Mouse (Mus musculus): ENCODE measurements around the gene Zfp51. TPM values are rescaled to one million over a fixed set of nuclear protein-coding genes. Genes with fewer than 3 reads are reported as not detected.
A peak's percentile ranks its signal among the peaks of the same experiment; 100 is the strongest.
"Not testable (repeated sequence)": the region's sequence is repeated elsewhere in the genome, so short reads cannot be mapped to it uniquely, and the experiment has no call there.

Gene Zfp51
- polyA plus RNA-seq (2015; fragmentation: Nextera tagmentation; extraction: Ambion mirVana): 15.2 and 16.5 TPM in 2 replicates

DNA sequence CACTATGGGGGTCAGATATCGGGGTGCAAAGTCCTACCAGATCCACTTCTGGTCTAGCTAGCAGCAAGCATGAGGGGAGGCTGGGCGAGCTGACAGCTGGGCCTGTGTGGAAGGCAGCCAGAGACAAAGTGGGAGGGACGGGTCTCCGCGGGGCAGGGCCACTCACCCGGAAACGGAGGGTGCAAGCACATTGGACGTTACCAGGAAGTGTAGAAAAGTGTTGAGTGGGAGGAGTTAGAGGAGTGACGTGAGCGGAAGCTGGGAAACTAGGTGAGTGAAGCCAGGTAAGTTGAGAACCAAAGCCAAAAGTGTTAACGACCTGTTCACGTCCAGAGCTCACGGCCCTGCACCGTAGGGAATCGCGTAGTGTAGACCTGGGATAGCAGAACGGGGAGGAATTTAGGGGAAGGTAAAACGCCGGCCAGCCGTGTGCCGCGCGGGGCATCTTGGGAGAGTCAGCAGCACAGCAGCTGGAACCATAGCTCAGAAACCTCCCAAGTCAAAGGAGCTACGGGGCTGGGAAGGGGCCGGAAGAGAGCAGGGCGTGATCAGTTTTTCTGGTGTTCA is at the start of gene Zfp51:
Zfp51 (plus strand) TSS at position 237 of the 567 bp plus-strand sequence.
- peak within 1 kb of the TSS; percentile 50 for H3K4me3 ChIP-seq

DNA sequence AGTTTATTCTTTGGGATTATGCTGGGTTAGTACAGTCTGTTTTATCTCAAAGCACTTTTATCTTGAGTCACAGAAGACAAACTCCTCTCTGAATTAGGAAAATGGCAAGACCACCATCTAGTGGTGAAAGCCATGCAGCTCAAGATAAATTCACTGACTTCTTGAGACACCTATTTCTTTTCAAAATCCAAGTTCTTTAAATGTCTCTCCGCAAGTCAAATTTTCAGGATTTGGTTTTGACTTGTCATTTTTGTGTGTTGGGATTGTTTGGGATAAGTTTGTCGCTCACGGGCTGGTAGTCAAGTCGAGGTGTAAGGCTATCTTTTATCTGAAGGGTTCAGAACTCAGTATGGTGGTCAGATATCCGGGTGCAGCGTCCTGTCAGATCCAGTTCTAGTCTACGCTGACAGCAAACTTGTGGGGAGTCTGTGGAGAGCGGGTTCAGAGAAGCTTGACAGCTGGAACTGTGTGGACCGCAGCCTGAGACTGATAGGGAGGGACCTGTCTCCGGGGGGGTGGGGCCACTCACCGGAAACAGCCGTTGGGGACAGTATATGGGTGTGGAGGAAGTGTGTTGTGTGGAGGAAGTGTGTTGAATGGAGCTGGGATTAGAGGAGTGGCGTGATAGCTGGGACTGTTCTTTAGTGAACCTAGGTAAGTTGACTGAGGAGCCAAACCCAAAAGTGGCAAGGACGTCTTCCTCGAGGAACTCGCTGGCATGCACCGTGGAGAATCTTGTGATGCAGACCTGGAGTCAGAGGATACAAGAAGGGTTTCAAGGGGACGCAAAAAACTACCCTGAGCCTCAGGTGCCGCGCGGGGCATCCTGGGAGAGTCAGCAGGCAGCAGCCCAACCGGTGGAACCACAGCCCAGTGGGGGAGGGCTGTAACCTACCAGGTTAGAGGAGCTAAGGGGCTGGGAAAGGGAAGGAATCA is 27.2 kb upstream of the Zfp51 start, which contains the start of gene Zfp54:
Zfp54 (plus strand) TSS at position 564 of the 936 bp plus-strand sequence.
- peak; percentile 99 for ATAC-seq (ENCODE audit: low read depth)
- Histone ChIP-seq H3K4me1 (replicated peaks) (peaks cover 7% of the 10 kb centered on the region; the same call in 1 of the 2 replicates), H3K4me3 (peak within 1 kb of the TSS; percentile 45), H3K36me3 (no peaks in the 10 kb centered on the region), H3K9ac (peak within 1 kb of the TSS; percentile 70), H3K27ac (replicated peaks) (peak within 1 kb of the TSS; percentile 34; the same call in 1 of the 2 replicates), H3K27me3 (no peaks in the 10 kb centered on the region), H3K4me2 (peak within 1 kb of the TSS; percentile 87), H3K9me3 (no peaks in the 10 kb centered on the region)
- under 1% methylated on average over 22 of the region's 22 CpGs for WGBS

More for the DNA sequence above, at the start of gene Zfp51:
- H3K9me3 ChIP-seq: no peaks in the 10 kb centered on the region
- under 1% methylated on average over 26 of the region's 26 CpGs for WGBS
- H3K4me1 ChIP-seq (replicated peaks): peaks cover 10% of the 10 kb centered on the region
- H3K4me2 ChIP-seq: peak within 1 kb of the TSS; percentile 57
- no peaks in the 10 kb centered on the region for H3K27me3 ChIP-seq
- H3K9ac ChIP-seq: peak within 1 kb of the TSS; percentile 55
- peaks cover 6% of the 10 kb centered on the region for H3K36me3 ChIP-seq
- peak within 1 kb of the TSS; percentile 75 for H3K27ac ChIP-seq (replicated peaks)
- ATAC-seq (ENCODE audit: low read depth): peak; percentile 100

DNA sequence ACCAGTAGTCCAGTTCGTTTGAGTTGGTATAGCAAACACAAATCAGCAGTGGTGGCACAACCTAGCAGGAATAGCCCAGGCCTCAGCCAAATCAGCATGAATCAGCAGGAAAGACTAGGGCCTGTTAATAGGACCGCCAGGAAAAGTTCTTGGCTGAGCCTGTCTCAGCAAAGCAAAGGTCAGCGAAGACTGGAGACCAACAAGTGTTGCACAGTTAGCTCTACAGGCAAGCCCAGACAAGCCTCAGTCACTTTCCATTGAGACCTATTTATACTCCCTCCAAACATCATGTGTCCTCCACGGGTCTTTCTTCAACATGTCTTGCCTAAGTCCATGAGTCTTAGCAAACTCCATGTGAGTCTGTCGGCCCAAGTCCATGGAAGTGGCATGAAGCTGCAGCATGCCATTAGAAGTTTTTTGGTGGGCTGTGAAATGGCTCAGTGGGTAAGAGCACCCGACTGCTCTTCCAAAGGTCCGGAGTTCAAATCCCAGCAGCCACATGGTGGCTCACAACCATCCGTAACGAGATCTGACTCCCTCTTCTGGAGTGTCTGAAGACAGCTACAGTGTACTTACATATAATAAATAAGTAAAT is 11.3 kb upstream of the Zfp51 start:
- not testable (repeated sequence) for H3K27ac ChIP-seq (replicated peaks); H3K27me3 ChIP-seq; H3K4me2 ChIP-seq; ATAC-seq (ENCODE audit: low read depth); H3K9ac ChIP-seq; H3K9me3 ChIP-seq; H3K4me1 ChIP-seq (replicated peaks); H3K4me3 ChIP-seq; H3K36me3 ChIP-seq
- 83% methylated on average over 9 of the region's 9 CpGs for WGBS

GRCm38 (mm10) chr17:21449669-21450068 is 505 bp upstream of the Zfp51 start:
- 0% methylated on average over 3 of the region's 3 CpGs for WGBS
- no peaks in the 10 kb centered on the region for H3K9me3 ChIP-seq
- ATAC-seq (ENCODE audit: low read depth): peak; percentile 91
- peak overlapping the region; percentile 55 for H3K9ac ChIP-seq
- peak overlapping the region; percentile 75 for H3K27ac ChIP-seq (replicated peaks)
- H3K4me1 ChIP-seq (replicated peaks): peaks cover 10% of the 10 kb centered on the region
- peaks cover 6% of the 10 kb centered on the region for H3K36me3 ChIP-seq
- H3K27me3 ChIP-seq: no peaks in the 10 kb centered on the region
- H3K4me2 ChIP-seq: peak overlapping the region; percentile 57
- peak overlapping the region; percentile 50 for H3K4me3 ChIP-seq

DNA sequence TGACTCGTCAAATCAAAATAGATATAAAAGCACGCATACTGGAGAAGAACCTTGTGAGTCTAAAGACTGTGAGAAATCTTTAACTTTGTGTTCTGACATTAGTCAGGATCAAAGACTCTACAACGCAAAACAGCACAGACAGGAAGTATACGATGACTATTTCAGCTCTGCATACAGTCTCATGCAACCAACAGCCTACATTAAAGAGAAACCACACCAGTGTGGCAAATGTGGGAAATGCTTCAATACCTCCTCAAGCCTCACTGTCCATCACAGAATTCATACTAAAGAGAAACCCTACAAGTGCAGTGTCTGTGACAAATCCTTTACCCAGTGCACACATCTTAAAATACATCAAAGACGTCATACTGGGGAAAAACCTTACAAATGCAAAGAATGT is 13.4 kb downstream of the Zfp51 start:
- WGBS: 93% methylated on average over 5 of the region's 5 CpGs
- H3K4me1 ChIP-seq (replicated peaks): no peaks in the 10 kb centered on the region
- H3K27ac ChIP-seq (replicated peaks): no peak overlapping the region
- H3K27me3 ChIP-seq: no peaks in the 10 kb centered on the region
- no peak overlapping the region for H3K9ac ChIP-seq
- no peak for ATAC-seq (ENCODE audit: low read depth)
- H3K36me3 ChIP-seq: peaks cover 50% of the 10 kb centered on the region
- H3K4me2 ChIP-seq: no peak overlapping the region
- H3K4me3 ChIP-seq: no peak overlapping the region
- H3K9me3 ChIP-seq: no peaks in the 10 kb centered on the region

DNA sequence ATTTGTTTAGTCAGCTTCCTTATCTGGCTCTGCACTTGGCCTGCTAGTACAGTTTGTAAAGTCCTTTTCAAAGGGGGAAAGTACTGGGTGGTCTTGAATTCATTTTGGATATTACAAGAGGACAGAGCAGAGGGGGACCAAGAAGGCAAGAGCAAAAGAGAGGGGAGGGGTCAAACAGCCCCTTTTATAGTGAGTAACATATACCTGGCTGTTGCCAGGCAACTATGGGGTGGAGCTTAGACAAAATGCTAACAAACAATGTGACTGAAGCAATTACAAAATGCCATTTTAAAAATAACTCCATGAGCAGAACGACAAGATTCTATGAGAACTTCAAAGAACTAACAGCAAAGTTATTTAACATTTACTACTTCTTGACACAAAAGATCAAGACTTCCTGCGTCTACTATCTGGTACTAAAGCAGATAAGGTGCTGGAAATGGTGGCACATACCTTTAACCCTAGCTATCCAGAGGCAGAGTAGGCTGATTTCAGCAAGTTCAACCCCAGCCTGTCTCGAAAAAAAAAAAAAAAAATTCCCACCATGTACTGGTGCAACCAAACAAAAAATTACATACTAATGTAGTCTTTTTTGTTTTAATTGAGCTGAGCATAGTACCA is 22.0 kb downstream of the Zfp51 start:
- H3K9me3 ChIP-seq: no peaks in the 10 kb centered on the region
- whole genome bisulfite sequencing: 71% methylated on average over 3 of the region's 3 CpGs
- no peak for ATAC-seq (ENCODE audit: low read depth)
- no peak overlapping the region for H3K9ac ChIP-seq
- H3K4me3 ChIP-seq: no peak overlapping the region
- H3K4me2 ChIP-seq: no peak overlapping the region
- no peak overlapping the region for H3K27ac ChIP-seq (replicated peaks)
- H3K27me3 ChIP-seq: no peaks in the 10 kb centered on the region
- 0 out of 2 replicates have a peak, but pooled peaks cover 4% of the 10 kb centered on the region for H3K4me1 ChIP-seq (replicated peaks)
- H3K36me3 ChIP-seq: no peaks in the 10 kb centered on the region

- H3K27me3 ChIP-seq: no peaks in the 10 kb centered on the region
- no peak overlapping the region for H3K4me3 ChIP-seq
- ATAC-seq (ENCODE audit: low read depth): no peak
- H3K4me1 ChIP-seq (replicated peaks): 0 out of 2 replicates have a peak, but pooled peaks cover 4% of the 10 kb centered on the region
- H3K27ac ChIP-seq (replicated peaks): no peak overlapping the region
- H3K4me2 ChIP-seq: no peak overlapping the region
- H3K9ac ChIP-seq: no peak overlapping the region
- H3K9me3 ChIP-seq: no peaks in the 10 kb centered on the region
- no peaks in the 10 kb centered on the region for H3K36me3 ChIP-seq
- WGBS: 77% methylated on average over 2 of the region's 2 CpGs
These were observed 22.6 kb downstream of the Zfp51 start for GRCm38 (mm10) chr17:21472653-21473307.

- Histone ChIP-seq H3K4me1 (replicated peaks) (0 out of 2 replicates have a peak, but pooled peaks cover 4% of the 10 kb centered on the region), H3K4me2 (no peak overlapping the region), H3K27me3 (no peaks in the 10 kb centered on the region), H3K9ac (no peak overlapping the region), H3K27ac (replicated peaks) (no peak overlapping the region), H3K4me3 (no peak overlapping the region), H3K36me3 (no peaks in the 10 kb centered on the region), H3K9me3 (no peaks in the 10 kb centered on the region)
- 41% methylated on average over 14 of the region's 14 CpGs for WGBS
- ATAC-seq (ENCODE audit: low read depth): peak; percentile 63
These were observed 23.4 kb downstream of the Zfp51 start for GRCm38 (mm10) chr17:21473362-21474190.

- not testable (repeated sequence) for H3K27ac ChIP-seq (replicated peaks); H3K4me1 ChIP-seq (replicated peaks); H3K4me2 ChIP-seq; H3K36me3 ChIP-seq; H3K4me3 ChIP-seq; H3K9me3 ChIP-seq; H3K9ac ChIP-seq; H3K27me3 ChIP-seq; ATAC-seq (ENCODE audit: low read depth)
- 29% methylated on average over 10 of the region's 10 CpGs for WGBS
These were observed 24.6 kb downstream of the Zfp51 start for GRCm38 (mm10) chr17:21474729-21475128.

DNA sequence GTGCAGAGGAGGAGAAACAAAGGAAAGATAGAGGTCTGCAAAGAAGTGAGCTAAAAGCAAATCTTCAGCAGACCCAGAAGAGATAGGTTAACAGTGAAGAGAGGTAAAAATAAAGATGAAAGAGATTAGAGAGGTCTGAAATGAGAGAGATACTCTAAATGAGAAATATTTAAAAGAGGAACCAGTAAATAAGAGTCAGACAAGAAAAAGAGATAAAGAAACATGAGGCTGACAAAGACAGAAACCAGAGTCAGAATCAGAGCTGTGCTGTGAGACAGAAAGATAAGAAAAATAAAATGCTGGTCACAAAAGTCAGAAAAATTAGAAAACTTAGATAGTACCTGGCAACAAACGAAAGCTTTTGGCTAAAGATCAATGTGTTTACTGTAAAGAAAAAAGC is 25.1 kb downstream of the Zfp51 start:
- H3K9me3 ChIP-seq; H3K36me3 ChIP-seq; H3K9ac ChIP-seq; H3K4me1 ChIP-seq (replicated peaks); H3K4me2 ChIP-seq; ATAC-seq (ENCODE audit: low read depth); H3K27me3 ChIP-seq; H3K27ac ChIP-seq (replicated peaks); H3K4me3 ChIP-seq: not testable (repeated sequence)
- 84% methylated on average over 1 of the region's 1 CpGs for WGBS

- WGBS: 85% methylated on average over 5 of the region's 9 CpGs
- not testable (repeated sequence) for H3K4me2 ChIP-seq; H3K36me3 ChIP-seq; H3K4me3 ChIP-seq; H3K9me3 ChIP-seq; H3K27me3 ChIP-seq; H3K27ac ChIP-seq (replicated peaks); H3K9ac ChIP-seq; ATAC-seq (ENCODE audit: low read depth); H3K4me1 ChIP-seq (replicated peaks)
These were observed 26.2 kb downstream of the Zfp51 start for GRCm38 (mm10) chr17:21476351-21476750.
